Mouse (Mus musculus) olfactory bulb, adult 2 months (tissue): ENCODE measurements at regions not wholly inside any gene's neighbourhood (a gene's known extent, or its start where the extent isn't known, plus 50 kb on each side); places are given as distances from the start of the nearest gene placed in this dataset.

Experiments used
- CTCF ChIP-seq: fragments of 200-500 bp; IDR thresholded peaks from 2 replicates; pipeline ENCODE4 v1.5.1; 2012; ENCODE audit warnings: low read depth, mild to moderate bottlenecking, low read length, moderate library complexity; ENCODE audit not compliant: insufficient read depth
- POLR2A ChIP-seq: fragments of 200-500 bp; IDR thresholded peaks from 2 replicates; pipeline ENCODE4 v1.6.1; 2012; ENCODE audit warnings: mild to moderate bottlenecking, low read depth, low read length, moderate library complexity; ENCODE audit not compliant: insufficient read depth

DNA sequence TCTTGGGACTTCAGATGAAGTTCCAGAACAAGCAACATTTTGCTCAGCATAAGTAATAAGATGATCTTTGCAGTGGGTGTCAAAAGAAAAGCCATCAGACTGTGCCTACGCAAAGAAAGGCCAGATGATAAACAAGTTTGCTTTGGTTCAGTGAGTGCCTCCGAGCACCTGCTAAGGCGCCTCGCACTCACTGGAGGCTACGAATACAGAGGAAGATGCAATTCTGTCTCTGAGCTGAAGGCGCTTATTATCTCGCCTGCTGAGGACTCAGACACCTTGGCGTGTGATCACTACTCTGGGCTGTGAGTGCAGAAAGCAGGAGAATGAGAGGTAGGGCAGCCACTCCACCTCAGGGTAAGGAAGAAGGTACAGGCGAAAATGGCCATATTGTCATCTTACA is 82.7 kb upstream of the Dyrk2 start:
- TF ChIP-seq POLR2A: no peak
- TF ChIP-seq CTCF: no peak
